Mouse (Mus musculus) forebrain, embryonic 13.5 days (tissue): ENCODE data around the gene Lrrc3b. TPM values are rescaled to one million over a fixed set of nuclear protein-coding genes. Genes with fewer than 3 reads are reported as not detected.

Experiments
- ATAC-seq: fragments of 200-750 bp; cut with Nextera tagmentation; 2 replicates; pipeline ENCODE4 v1.8.0; 2017
- H3K27ac ChIP-seq: fragments of 300-500 bp; sonication (generic); 2 replicates; pipeline ENCODE4 v1.5.1; 2015; ENCODE audit warnings: inconsistent platforms, mild to moderate bottlenecking, moderate library complexity
- H3K27me3 ChIP-seq: fragments of 300-500 bp; sonication (generic); 2 replicates; pipeline ENCODE4 v1.6.1; 2015; ENCODE audit warnings: mild to moderate bottlenecking, inconsistent platforms
- H3K36me3 ChIP-seq: fragments of 300-500 bp; sonication (generic); 2 replicates; pipeline ENCODE4 v1.6.1; 2015; ENCODE audit warnings: mild to moderate bottlenecking, inconsistent platforms; ENCODE audit not compliant: poor library complexity, severe bottlenecking
- H3K4me1 ChIP-seq: fragments of 300-500 bp; sonication (generic); 2 replicates; pipeline ENCODE4 v1.6.1; 2015; ENCODE audit warnings: inconsistent platforms
- H3K4me2 ChIP-seq: fragments of 300-500 bp; sonication (generic); 2 replicates; pipeline ENCODE4 v1.6.1; 2015; ENCODE audit warnings: inconsistent platforms, mild to moderate bottlenecking, moderate library complexity
- H3K4me3 ChIP-seq: fragments of 300-500 bp; sonication (generic); 2 replicates; pipeline ENCODE4 v1.5.1; 2015; ENCODE audit warnings: mild to moderate bottlenecking, inconsistent platforms
- H3K9ac ChIP-seq: fragments of 300-500 bp; sonication (generic); 2 replicates; pipeline ENCODE4 v1.6.1; 2015; ENCODE audit warnings: mild to moderate bottlenecking, inconsistent platforms
- H3K9me3 ChIP-seq: fragments of 300-500 bp; sonication (generic); replicated peaks from 2 replicates; pipeline ENCODE4 v1.6.1; 2016; ENCODE audit warnings: inconsistent platforms
- WGBS: fragments of 180-500 bp; shearing (Covaris S2); methylation state at CpG from one replicate; pipeline ENCODE4 v1.1.7; 2015; 5-methylcytosine and 5-hydroxymethylcytosine counted together
- polyA plus RNA-seq: library from polyadenylated mRNA; unstranded; fragments of >200 nt; fragmentation: Nextera tagmentation; extraction: Ambion mirVana; gene quantifications from 2 replicates; pipeline ENCODE4 v1.2.1, GENCODE M21; 2015

The Lrrc3b gene
- polyA plus RNA-seq, 1 experiment from 2014 or later = 2.4 TPM

- Histone ChIP-seq H3K9me3 (no peaks in the 10 kb centered on the region), H3K9ac (no peak overlapping the region), H3K27ac (no peak overlapping the region), H3K4me3 (no peak overlapping the region), H3K27me3 (no peaks in the 10 kb centered on the region), H3K36me3 (no peaks in the 10 kb centered on the region), H3K4me1 (no peaks in the 10 kb centered on the region), H3K4me2 (no peak overlapping the region)
- 77% methylated on average over 1 of the region's 1 CpGs for WGBS
- ATAC-seq = no peak
Measured at GRCm38 (mm10) chr14:15325872-15326271, 112.9 kb downstream of the Lrrc3b start.

DNA sequence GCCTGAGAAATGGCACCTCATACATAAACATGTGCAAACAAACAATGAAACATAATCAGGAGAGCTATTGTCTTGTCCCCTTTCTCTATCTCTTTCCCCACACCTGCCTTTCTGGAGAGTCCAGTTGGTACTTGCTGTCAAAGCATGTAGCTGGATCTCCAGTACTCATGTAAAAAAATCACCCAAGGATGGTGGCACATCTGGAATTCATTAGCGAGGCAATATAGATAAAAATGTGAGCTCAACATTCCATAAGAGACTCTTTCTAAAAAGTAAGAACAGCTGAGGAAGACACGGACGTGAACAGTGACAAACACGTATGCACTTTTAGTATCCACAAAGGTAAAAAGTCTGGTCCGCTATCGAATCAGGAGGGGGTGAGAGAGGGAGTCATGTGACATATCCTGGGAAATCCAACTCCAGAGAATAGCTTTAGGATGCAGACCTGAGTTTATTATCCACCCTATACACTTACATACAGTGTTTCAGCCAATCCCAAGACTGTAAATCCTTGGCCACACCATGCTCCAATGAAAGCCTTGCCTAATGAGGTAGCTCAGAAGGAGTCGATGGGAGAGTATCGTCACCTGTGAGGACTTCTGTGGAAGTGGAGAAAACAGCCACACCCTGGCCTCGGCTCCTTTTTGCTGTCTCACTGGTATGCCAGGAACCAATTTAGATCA is 116.2 kb downstream of the Lrrc3b start:
- no peak overlapping the region for H3K9ac ChIP-seq
- no peak for ATAC-seq
- no peaks in the 10 kb centered on the region for H3K4me1 ChIP-seq
- no peak overlapping the region for H3K4me2 ChIP-seq
- no peak overlapping the region for H3K4me3 ChIP-seq
- WGBS = 88% methylated on average over 9 of the region's 9 CpGs
- no peaks in the 10 kb centered on the region for H3K9me3 ChIP-seq
- H3K36me3 ChIP-seq = no peaks in the 10 kb centered on the region
- H3K27me3 ChIP-seq = no peaks in the 10 kb centered on the region
- no peak overlapping the region for H3K27ac ChIP-seq

- no peak overlapping the region for H3K4me3 ChIP-seq
- no peaks in the 10 kb centered on the region for H3K36me3 ChIP-seq
- no peak overlapping the region for H3K9ac ChIP-seq
- ATAC-seq = no peak
- H3K27me3 ChIP-seq = no peaks in the 10 kb centered on the region
- H3K4me2 ChIP-seq = no peak overlapping the region
- no peaks in the 10 kb centered on the region for H3K4me1 ChIP-seq
- no peaks in the 10 kb centered on the region for H3K9me3 ChIP-seq
- H3K27ac ChIP-seq = no peak overlapping the region
Measured at GRCm38 (mm10) chr14:15319399-15319915, 119.3 kb downstream of the Lrrc3b start.

DNA sequence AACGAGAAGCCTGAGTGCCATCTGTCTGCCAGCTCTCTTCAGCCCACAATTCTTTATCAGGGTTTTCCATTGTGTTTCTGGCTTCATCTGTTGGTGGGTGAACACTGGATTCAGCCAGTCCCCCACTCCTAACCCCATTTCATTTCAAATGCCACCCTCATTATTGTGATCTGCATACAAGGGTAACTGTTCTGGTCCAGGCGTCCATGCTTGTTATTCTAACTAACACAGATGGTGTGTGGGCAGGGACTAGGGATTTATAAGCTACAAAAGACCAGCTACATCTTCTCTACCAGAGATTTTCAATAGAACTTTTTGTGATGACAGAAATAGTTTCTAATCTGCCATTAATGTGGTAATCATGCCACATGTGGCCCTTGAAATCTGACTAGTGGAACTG is 130.2 kb downstream of the Lrrc3b start:
- no peak overlapping the region for H3K9ac ChIP-seq
- no peaks in the 10 kb centered on the region for H3K4me1 ChIP-seq
- 84% methylated on average over 2 of the region's 2 CpGs for WGBS
- ATAC-seq = no peak
- H3K36me3 ChIP-seq = no peaks in the 10 kb centered on the region
- H3K27me3 ChIP-seq = no peaks in the 10 kb centered on the region
- H3K4me3 ChIP-seq = no peak overlapping the region
- H3K9me3 ChIP-seq = no peaks in the 10 kb centered on the region
- no peak overlapping the region for H3K27ac ChIP-seq
- no peak overlapping the region for H3K4me2 ChIP-seq
